Mouse (Mus musculus): ENCODE results near the gene Pald1.

DNA sequence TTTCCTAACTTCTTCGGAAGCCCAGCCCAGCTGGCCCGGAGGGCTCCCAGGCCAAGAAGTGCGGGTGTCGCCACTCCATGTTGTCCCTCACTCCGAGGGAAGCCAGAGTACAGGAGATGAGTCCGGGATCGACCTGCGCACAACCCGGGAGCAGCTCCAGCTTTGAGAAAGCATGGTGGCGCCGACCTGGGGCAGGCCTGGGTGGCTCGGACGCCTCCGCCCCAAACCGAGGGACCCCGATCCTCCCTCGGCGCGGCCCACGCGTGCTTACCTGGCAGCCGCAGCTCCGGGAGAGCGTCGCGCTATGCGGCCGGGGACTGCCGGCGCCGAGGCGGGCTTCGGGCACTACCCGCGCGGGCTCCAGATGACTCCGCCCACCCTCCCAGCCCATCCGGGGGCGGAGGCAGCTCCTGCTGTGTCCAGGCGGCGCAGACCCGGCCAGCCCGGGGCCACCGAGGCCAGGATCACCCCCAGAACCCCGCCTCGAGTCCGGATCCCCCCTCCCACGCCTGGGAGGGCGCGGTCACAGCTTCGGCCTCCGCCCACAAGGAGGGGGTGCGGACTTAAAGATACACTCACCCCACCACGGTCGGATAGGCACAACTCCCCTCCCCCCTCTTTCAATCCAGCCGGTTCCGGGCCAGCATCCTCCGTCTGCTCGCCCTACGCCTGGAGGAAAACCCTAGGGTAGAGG is at the start of gene Pald1:
- TF ChIP-seq POLR2A (IDR thresholded peaks at IDR 0.05; ENCODE audit: control insufficient read depth in 1 of 2, insufficient read depth in 1 of 2, low read depth in 1 of 2, low read length in 2 of 2, poor library complexity in 1 of 2) (0 out of 4 replicates have a peak, but pooled peaks of 1 of the 2 experiments have one; percentile 39), RCOR1 (IDR thresholded peaks at IDR 0.05; ENCODE audit: low read depth, low read length) (no peak), POLR2AphosphoS2 (IDR thresholded peaks at IDR 0.05; ENCODE audit: low read length) (no peak)

All from MEL (cell line).